Mouse (Mus musculus): Measurements from ENCODE around the gene Klk7.

DNA sequence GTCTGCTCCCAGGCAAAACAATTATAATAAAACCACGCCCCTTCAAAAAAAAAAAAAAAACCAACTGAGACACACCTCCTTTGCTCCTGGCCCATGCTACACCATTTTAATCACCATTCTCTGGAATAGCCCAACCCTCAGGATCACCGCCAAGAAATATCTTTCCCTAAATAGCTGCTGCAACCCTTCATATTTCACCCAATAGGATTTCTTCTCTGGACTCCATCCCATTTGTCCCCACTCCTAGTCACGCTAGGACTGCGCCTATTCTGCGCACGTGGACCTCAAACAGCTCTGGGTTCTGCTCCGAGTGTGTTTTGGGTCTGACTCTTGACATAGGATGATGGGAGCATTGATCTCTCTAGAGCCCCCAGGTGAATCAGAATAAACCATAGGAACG lies 14.7 kb upstream of the Klk7 start:
- TF ChIP-seq POLR2A (IDR thresholded peaks at IDR 0.05; ENCODE audit: borderline replicate concordance, low read depth, low read length) (no peak), CTCF (IDR thresholded peaks at IDR 0.05; ENCODE audit: low read depth, low read length) (no peak)

Measured in bone marrow macrophage, adult 2 months (primary cell).